Mouse (Mus musculus): Measurements from ENCODE around the gene Chst1. TPM values are rescaled to one million over a fixed set of nuclear protein-coding genes. Genes with fewer than 3 reads are reported as not detected.

The Chst1 gene
- polyA plus RNA-seq, 1 experiment from 2014 or later: 10.8 TPM

DNA sequence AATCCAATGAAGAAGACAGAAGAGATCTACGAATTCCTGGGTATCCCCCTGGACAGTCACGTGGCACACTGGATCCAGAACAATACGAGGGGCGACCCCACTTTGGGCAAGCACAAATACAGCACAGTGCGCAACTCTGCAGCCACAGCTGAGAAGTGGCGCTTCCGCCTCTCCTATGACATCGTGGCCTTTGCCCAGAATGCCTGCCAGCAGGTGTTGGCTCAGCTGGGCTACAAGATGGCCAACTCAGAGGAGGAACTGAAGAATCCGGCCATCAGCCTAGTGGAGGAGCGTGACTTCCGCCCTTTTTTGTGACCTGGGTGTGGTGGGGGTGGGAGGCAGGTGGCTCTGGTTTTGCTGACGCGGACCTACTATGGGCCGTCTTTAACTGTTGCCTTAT is 14.6 kb downstream of the Chst1 start:
- no peak overlapping the region for H3K9ac ChIP-seq
- no peaks in the 10 kb centered on the region for H3K4me1 ChIP-seq
- peaks cover 7% of the 10 kb centered on the region; the same call in 1 of the 2 replicates for H3K36me3 ChIP-seq
- 95% methylated on average over 14 of the region's 14 CpGs for WGBS
- H3K27me3 ChIP-seq (replicated peaks): no peaks in the 10 kb centered on the region
- H3K9me3 ChIP-seq: no peaks in the 10 kb centered on the region
- no peak overlapping the region for H3K4me3 ChIP-seq
- no peak overlapping the region for H3K4me2 ChIP-seq (replicated peaks)
- no peak overlapping the region for H3K27ac ChIP-seq
- ATAC-seq (ENCODE audit: low FRiP score, low read depth): no peak

DNA sequence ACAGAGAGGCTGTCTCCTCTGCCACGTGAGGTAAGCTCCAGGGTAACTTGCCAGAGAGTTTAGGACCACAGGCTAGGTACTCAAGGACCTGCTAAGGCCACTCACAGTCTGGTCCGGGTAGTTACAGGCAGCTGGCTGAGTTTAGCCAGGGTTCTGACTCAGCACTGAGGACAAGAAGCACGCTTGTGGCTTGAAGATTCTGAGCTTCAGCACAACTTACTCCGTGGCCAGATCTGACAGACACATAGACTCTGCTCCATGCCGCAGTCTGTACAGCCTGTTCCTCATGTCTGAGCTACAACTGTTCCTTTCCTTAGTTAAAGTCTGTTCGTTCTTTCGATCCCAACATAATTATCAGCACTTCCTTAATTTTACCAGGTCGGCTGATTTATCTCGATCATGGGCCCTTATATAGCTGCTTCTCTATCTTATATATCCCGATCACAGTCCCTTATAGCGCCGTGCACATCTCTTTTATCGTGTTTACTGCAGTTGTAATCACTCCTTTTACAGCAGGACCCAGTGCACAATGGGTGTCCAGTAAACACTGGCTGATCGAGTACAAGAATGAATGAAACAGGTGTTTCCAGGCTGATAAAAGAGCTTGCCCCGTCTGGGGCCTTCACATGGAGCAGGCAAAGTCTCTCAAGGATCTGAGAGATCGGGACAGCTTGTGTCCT is 17.7 kb downstream of the Chst1 start:
- no peak overlapping the region for H3K4me2 ChIP-seq (replicated peaks)
- WGBS: 77% methylated on average over 16 of the region's 16 CpGs
- H3K27me3 ChIP-seq (replicated peaks): no peaks in the 10 kb centered on the region
- H3K27ac ChIP-seq: no peak overlapping the region
- no peak for ATAC-seq (ENCODE audit: low FRiP score, low read depth)
- H3K4me1 ChIP-seq: no peaks in the 10 kb centered on the region
- no peak overlapping the region for H3K4me3 ChIP-seq
- H3K9me3 ChIP-seq: no peaks in the 10 kb centered on the region
- H3K9ac ChIP-seq: no peak overlapping the region
- peaks cover 7% of the 10 kb centered on the region; the same call in 1 of the 2 replicates for H3K36me3 ChIP-seq

GRCm38 (mm10) chr2:92618016-92618415 is 18.5 kb downstream of the Chst1 start:
- H3K9me3 ChIP-seq: no peaks in the 10 kb centered on the region
- WGBS: 71% methylated on average over 6 of the region's 6 CpGs
- no peak overlapping the region for H3K27ac ChIP-seq
- H3K4me1 ChIP-seq: no peaks in the 10 kb centered on the region
- no peak overlapping the region for H3K9ac ChIP-seq
- H3K4me3 ChIP-seq: no peak overlapping the region
- H3K27me3 ChIP-seq (replicated peaks): no peaks in the 10 kb centered on the region
- ATAC-seq (ENCODE audit: low FRiP score, low read depth): no peak
- no peak overlapping the region for H3K4me2 ChIP-seq (replicated peaks)
- peaks cover 6% of the 10 kb centered on the region; the same call in 1 of the 2 replicates for H3K36me3 ChIP-seq

DNA sequence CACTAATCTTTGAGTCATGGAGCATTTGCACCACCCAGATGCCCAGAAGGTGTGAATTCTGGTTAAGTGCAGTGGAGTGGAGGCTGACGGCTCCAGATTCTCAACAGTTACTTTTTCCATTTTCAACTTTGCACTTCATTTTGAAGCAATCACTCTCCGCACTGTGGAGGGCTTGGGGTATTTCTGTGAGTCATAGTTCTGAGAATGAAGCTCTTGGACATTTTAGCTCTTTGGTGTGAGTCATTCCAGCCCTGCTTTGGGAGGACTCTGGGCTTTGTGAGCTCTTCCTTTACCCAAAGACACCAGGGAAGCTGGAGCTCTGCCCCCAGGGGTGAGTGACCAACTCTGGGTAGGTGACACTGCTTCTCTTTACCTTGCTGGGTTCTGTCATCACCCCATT is 28.1 kb downstream of the Chst1 start:
- Histone ChIP-seq H3K27ac (no peak overlapping the region), H3K36me3 (no peaks in the 10 kb centered on the region), H3K9ac (no peak overlapping the region), H3K4me1 (no peaks in the 10 kb centered on the region), H3K9me3 (no peaks in the 10 kb centered on the region), H3K4me3 (no peak overlapping the region), H3K27me3 (replicated peaks) (no peaks in the 10 kb centered on the region), H3K4me2 (replicated peaks) (no peak overlapping the region)
- 84% methylated on average over 2 of the region's 2 CpGs for WGBS
- no peak for ATAC-seq (ENCODE audit: low FRiP score, low read depth)

DNA sequence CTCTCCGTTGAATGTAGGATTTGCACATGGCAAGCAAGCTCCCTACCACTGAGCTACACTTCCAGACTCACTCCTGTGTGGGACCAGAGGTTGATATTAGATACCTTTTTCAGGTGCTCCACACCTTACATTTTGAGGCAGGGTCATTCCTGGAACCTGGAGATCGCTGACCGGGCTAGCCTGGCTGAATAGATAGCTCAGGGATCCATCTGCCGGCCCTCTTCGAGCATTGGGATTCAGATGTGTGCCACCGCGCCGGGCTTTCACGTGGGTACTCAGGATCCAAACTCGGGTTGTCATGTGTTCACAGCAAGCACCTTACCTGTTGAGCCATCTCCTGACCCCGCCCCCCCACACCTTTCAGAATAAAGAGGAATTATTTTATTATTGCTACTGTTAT is 31.3 kb downstream of the Chst1 start:
- 94% methylated on average over 11 of the region's 11 CpGs for WGBS
- Histone ChIP-seq H3K4me1 (no peaks in the 10 kb centered on the region), H3K27ac (no peak overlapping the region), H3K4me3 (no peak overlapping the region), H3K9me3 (no peaks in the 10 kb centered on the region), H3K36me3 (no peaks in the 10 kb centered on the region), H3K4me2 (replicated peaks) (no peak overlapping the region), H3K27me3 (replicated peaks) (no peaks in the 10 kb centered on the region), H3K9ac (no peak overlapping the region)
- ATAC-seq (ENCODE audit: low FRiP score, low read depth): no peak

DNA sequence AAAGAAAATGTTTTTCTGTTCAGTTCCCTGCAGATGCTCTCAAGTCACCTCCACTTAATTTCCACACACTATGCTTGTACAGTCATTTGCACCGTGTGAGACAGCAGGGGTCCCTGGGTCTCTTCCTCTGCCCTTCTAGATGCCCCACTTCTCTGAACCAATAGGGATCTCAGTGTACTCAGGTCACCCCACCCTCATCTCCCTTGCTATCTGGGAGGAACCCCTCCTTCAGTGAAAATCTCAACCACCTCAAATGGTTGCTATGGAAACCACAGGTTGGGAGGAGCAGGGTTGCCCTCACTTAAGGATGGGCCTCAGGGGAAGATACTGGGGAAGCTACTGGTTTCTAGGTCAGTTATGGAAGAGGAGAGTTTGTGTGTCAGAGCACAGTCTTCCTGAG is 32.5 kb downstream of the Chst1 start:
- Histone ChIP-seq H3K27me3 (replicated peaks) (no peaks in the 10 kb centered on the region), H3K27ac (no peak overlapping the region), H3K36me3 (no peaks in the 10 kb centered on the region), H3K9me3 (no peaks in the 10 kb centered on the region), H3K4me2 (replicated peaks) (no peak overlapping the region), H3K4me1 (no peaks in the 10 kb centered on the region), H3K4me3 (no peak overlapping the region), H3K9ac (no peak overlapping the region)
- WGBS: 47% methylated on average over 1 of the region's 1 CpGs
- no peak for ATAC-seq (ENCODE audit: low FRiP score, low read depth)

DNA sequence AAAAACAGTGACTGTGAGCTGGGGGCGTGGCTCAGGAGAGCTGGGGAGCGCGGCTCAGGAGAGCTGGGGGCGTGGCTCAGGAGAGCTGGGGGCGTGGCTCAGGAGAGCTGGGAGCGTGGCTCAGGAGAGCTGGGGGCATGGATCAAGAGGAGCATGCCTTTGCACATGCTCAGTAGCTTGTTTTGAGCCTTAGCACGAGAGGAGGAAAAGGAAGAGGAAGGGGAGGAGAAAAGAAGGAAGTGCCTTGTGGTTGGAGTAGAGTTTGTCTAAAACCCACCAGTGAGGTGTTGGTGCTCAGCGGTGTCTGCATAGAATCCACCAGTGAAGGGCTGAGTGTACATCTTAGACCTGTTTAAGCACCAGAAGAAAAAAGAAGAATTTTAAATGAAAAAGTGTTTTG is 41.0 kb downstream of the Chst1 start:
- Histone ChIP-seq H3K4me2 (replicated peaks) (no peak overlapping the region), H3K36me3 (no peaks in the 10 kb centered on the region), H3K4me1 (peaks cover 3% of the 10 kb centered on the region; the same call in 1 of the 2 replicates), H3K27ac (no peak overlapping the region), H3K4me3 (no peak overlapping the region), H3K9me3 (no peaks in the 10 kb centered on the region), H3K27me3 (replicated peaks) (no peaks in the 10 kb centered on the region), H3K9ac (no peak overlapping the region)
- ATAC-seq (ENCODE audit: low FRiP score, low read depth): no peak
- WGBS: 25% methylated on average over 8 of the region's 8 CpGs

- no peaks in the 10 kb centered on the region for H3K27me3 ChIP-seq (replicated peaks)
- H3K27ac ChIP-seq: no peak overlapping the region
- H3K9me3 ChIP-seq: no peaks in the 10 kb centered on the region
- ATAC-seq (ENCODE audit: low FRiP score, low read depth): no peak
- H3K36me3 ChIP-seq: no peaks in the 10 kb centered on the region
- no peak overlapping the region for H3K4me2 ChIP-seq (replicated peaks)
- H3K9ac ChIP-seq: no peak overlapping the region
- 44% methylated on average over 7 of the region's 7 CpGs for WGBS
- no peak overlapping the region for H3K4me3 ChIP-seq
- H3K4me1 ChIP-seq: peaks cover 9% of the 10 kb centered on the region
These were observed 46.0 kb downstream of the Chst1 start for GRCm38 (mm10) chr2:92645282-92646037.

DNA sequence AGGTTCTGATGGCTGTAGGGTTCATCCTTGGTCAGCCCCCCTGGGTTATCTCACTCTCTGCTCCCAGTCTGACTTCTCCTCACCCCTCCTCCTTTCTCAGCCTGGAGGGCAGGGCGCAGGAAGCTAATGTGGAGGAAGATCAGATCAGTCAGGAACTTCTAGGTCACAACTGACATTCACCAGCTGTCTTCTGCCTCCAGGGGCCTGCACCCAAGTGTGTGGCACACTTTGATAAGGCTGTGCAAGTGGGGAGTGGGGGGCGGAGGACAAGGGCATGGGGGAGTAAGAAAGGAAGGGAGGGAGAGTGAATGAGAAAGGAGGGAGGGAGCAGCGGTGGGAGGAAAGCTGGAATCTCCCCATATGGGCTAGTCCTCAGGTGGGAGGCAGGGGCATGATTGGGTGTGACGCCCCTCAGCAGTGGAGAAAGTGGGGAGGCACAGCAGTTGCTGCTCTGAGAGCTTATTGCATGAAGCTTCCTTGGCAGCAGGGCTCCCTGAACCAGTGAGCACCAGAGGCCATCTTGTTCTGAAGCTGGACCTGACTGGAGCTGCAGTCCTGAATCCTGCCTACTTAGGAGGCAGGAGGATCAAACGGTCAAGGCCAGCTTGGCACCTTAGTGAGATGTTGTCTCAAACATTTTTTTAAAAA is 49.8 kb downstream of the Chst1 start:
- WGBS: 65% methylated on average over 5 of the region's 5 CpGs
- Histone ChIP-seq H3K9ac (no peak overlapping the region), H3K36me3 (no peaks in the 10 kb centered on the region), H3K4me3 (no peak overlapping the region), H3K4me2 (replicated peaks) (no peak overlapping the region), H3K27ac (no peak overlapping the region), H3K9me3 (no peaks in the 10 kb centered on the region), H3K4me1 (peaks cover 9% of the 10 kb centered on the region), H3K27me3 (replicated peaks) (no peaks in the 10 kb centered on the region)
- ATAC-seq (ENCODE audit: low FRiP score, low read depth): no peak

DNA sequence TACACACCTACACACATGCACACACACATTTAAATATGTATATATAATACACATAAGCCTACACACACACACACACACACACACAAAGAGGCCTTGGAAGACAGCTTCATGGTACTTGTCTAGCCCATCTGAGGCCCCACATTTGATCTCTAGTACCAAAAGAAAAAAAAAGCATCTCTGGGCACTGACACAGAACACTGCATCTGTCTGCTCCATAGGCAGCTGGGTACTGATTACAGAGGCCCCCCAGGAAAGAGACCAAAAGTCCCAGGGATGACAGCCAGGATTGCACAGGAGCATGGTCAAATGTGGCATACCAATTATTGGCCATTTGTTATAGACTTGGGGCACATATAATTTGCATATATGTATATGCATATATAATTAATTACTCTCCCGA is 50.9 kb downstream of the Chst1 start:
- ATAC-seq (ENCODE audit: low FRiP score, low read depth): no peak
- no peaks in the 10 kb centered on the region for H3K27me3 ChIP-seq (replicated peaks)
- H3K9me3 ChIP-seq: no peaks in the 10 kb centered on the region
- 62% methylated on average over 1 of the region's 1 CpGs for WGBS
- no peak overlapping the region for H3K9ac ChIP-seq
- H3K4me1 ChIP-seq: peaks cover 8% of the 10 kb centered on the region
- H3K27ac ChIP-seq: no peak overlapping the region
- no peaks in the 10 kb centered on the region for H3K36me3 ChIP-seq
- H3K4me2 ChIP-seq (replicated peaks): no peak overlapping the region
- no peak overlapping the region for H3K4me3 ChIP-seq

- no peak overlapping the region for H3K4me3 ChIP-seq
- H3K9ac ChIP-seq: no peak overlapping the region
- no peaks in the 10 kb centered on the region for H3K27me3 ChIP-seq (replicated peaks)
- no peak overlapping the region for H3K27ac ChIP-seq
- no peaks in the 10 kb centered on the region for H3K9me3 ChIP-seq
- no peaks in the 10 kb centered on the region for H3K36me3 ChIP-seq
- no peak for ATAC-seq (ENCODE audit: low FRiP score, low read depth)
- 89% methylated on average over 7 of the region's 7 CpGs for WGBS
- H3K4me2 ChIP-seq (replicated peaks): no peak overlapping the region
- H3K4me1 ChIP-seq: peaks cover 3% of the 10 kb centered on the region; the same call in 1 of the 2 replicates
These were observed 51.8 kb downstream of the Chst1 start for GRCm38 (mm10) chr2:92651294-92651816.

DNA sequence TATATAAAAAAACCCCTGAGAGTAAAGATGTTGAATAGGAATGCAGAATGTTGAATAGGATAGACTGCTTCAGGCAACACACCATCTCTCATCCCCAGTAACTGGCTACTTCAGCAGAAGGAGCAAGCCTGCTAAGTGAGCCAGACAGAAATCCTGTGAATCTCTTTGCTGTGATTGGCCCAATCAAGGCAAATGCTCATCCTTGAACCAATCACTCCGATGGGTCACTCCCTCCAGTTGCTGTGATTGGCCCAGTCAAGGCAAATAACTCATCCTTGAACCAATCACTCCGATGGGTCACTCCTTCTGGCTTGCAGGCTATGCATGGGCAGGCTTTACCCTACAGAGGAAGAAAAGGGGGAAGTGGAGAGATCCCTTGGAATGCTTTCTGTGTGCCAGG is 57.7 kb downstream of the Chst1 start:
- no peak for ATAC-seq (ENCODE audit: low FRiP score, low read depth)
- 83% methylated on average over 2 of the region's 2 CpGs for WGBS
- H3K27me3 ChIP-seq (replicated peaks): no peaks in the 10 kb centered on the region
- H3K36me3 ChIP-seq: no peaks in the 10 kb centered on the region
- H3K9ac ChIP-seq: no peak overlapping the region
- no peaks in the 10 kb centered on the region for H3K4me1 ChIP-seq
- no peak overlapping the region for H3K4me3 ChIP-seq
- H3K4me2 ChIP-seq (replicated peaks): no peak overlapping the region
- no peaks in the 10 kb centered on the region for H3K9me3 ChIP-seq
- H3K27ac ChIP-seq: no peak overlapping the region

All from neural tube, embryonic 12.5 days (tissue).